Comparison of ENCODE assay signal across 24 mouse cellular contexts in genomic region chr3:96974467-96974866, GRCm38 (mm10). TPM values are rescaled to one million over a fixed set of nuclear protein-coding genes. Genes with fewer than 3 reads are reported as not detected.
DNase-seq lines count a peak whose midpoint lies in the region; ATAC-seq lines count a peak whose summit lies in the region.
"Had no signal": no experiment of that assay in that cellular context is flagged by ENCODE, and none has a peak within 500 bp of the region (broad histone marks: within the 10 kb centered on the region; RNA-seq: fewer than 3 reads in every experiment).

No protein-coding gene starts in this region.

- no peak overlapping the region for H3K4me3 ChIP-seq in heart, embryonic 10.5 days
- no peak overlapping the region for H3K4me3 ChIP-seq in heart, embryonic 11.5 days (ENCODE audit: low read depth, low read length)
- H3K4me3 ChIP-seq in kidney, embryonic 16.5 days (ENCODE audit: low read length), result no peak overlapping the region
- H3K4me3 ChIP-seq: embryonic facial prominence, embryonic 10.5 days; embryonic facial prominence, embryonic 12.5 days; forebrain, embryonic 13.5 days; forebrain, embryonic 15.5 days had no signal

- H3K4me1 ChIP-seq in heart, embryonic 10.5 days, result peaks cover 52% of the 10 kb centered on the region
- H3K4me1 ChIP-seq in heart, embryonic 11.5 days (ENCODE audit: control insufficient read depth, insufficient read depth, low read length), result peaks cover 14% of the 10 kb centered on the region
- H3K4me1 ChIP-seq in kidney, embryonic 16.5 days (ENCODE audit: insufficient read depth, low read length), result no peaks in the 10 kb centered on the region
- H3K4me1 ChIP-seq: embryonic facial prominence, embryonic 12.5 days; forebrain, embryonic 13.5 days; forebrain, embryonic 15.5 days had no signal

- 85% methylated on average over 7 of the region's 7 CpGs for WGBS in heart, embryonic 10.5 days
- WGBS in heart, embryonic 11.5 days (ENCODE audit: insufficient replicate concordance), result 83% methylated on average over 7 of the region's 7 CpGs
- WGBS in kidney, embryonic 16.5 days, result 68% methylated on average over 7 of the region's 7 CpGs

- H3K4me2 ChIP-seq in heart, embryonic 11.5 days, result no peak overlapping the region
- no peak overlapping the region for H3K4me2 ChIP-seq in kidney, embryonic 16.5 days (replicated peaks; ENCODE audit: low read depth, low read length)
- H3K4me2 ChIP-seq: embryonic facial prominence, embryonic 12.5 days; forebrain, embryonic 13.5 days; forebrain, embryonic 15.5 days had no signal

- no peaks in the 10 kb centered on the region for H3K36me3 ChIP-seq in heart, embryonic 10.5 days
- no peaks in the 10 kb centered on the region for H3K36me3 ChIP-seq in heart, embryonic 11.5 days (ENCODE audit: control insufficient read depth, insufficient read depth, low read length)
- no peaks in the 10 kb centered on the region for H3K36me3 ChIP-seq in kidney, embryonic 16.5 days (ENCODE audit: insufficient read depth, low read length)
- H3K36me3 ChIP-seq: embryonic facial prominence, embryonic 10.5 days; embryonic facial prominence, embryonic 12.5 days; forebrain, embryonic 15.5 days; G1E had no signal

- H3K9me3 ChIP-seq in heart, embryonic 10.5 days, result no peaks in the 10 kb centered on the region
- no peaks in the 10 kb centered on the region for H3K9me3 ChIP-seq in heart, embryonic 11.5 days (replicated peaks; ENCODE audit: control insufficient read depth, low read length)
- H3K9me3 ChIP-seq in kidney, embryonic 16.5 days (ENCODE audit: low read length), result no peaks in the 10 kb centered on the region
- H3K9me3 ChIP-seq: embryonic facial prominence, embryonic 10.5 days; embryonic facial prominence, embryonic 12.5 days; forebrain, embryonic 13.5 days; forebrain, embryonic 15.5 days; G1E had no signal

- peak overlapping the region; percentile 16; the same call in 1 of the 2 replicates for H3K27ac ChIP-seq in heart, embryonic 10.5 days
- H3K27ac ChIP-seq in heart, embryonic 11.5 days (ENCODE audit: low read depth, low read length), result no peak overlapping the region
- no peak overlapping the region for H3K27ac ChIP-seq in kidney, embryonic 16.5 days (ENCODE audit: low read length)
- H3K27ac ChIP-seq: embryonic facial prominence, embryonic 10.5 days; embryonic facial prominence, embryonic 12.5 days; forebrain, embryonic 13.5 days; forebrain, embryonic 15.5 days had no signal

- no peak for DNase-seq in heart, embryonic 10.5 days (ENCODE audit: low spot score)
- peak; percentile 8 for DNase-seq in kidney, adult 9 months
- DNase-seq in lung, postnatal 36 days, result no peak
- DNase-seq: adrenal gland, adult 8-10 months; adrenal gland, postnatal 14 days; adrenal gland, postnatal 36 days; cerebellum, adult 11-12 months; cerebellum, adult 2 months; cerebellum, adult 9-10 months; cerebellum, postnatal 25 days; forebrain, postnatal 0 days had no signal

- H3K27me3 ChIP-seq in heart, embryonic 10.5 days (ENCODE audit: insufficient read depth, poor library complexity, severe bottlenecking), result no peaks in the 10 kb centered on the region
- H3K27me3 ChIP-seq in heart, embryonic 11.5 days (ENCODE audit: control insufficient read depth, insufficient read depth, low read length), result no peaks in the 10 kb centered on the region
- H3K27me3 ChIP-seq in kidney, embryonic 16.5 days (ENCODE audit: insufficient read depth, low read length), result no peaks in the 10 kb centered on the region
- H3K27me3 ChIP-seq: embryonic facial prominence, embryonic 12.5 days; forebrain, embryonic 13.5 days; forebrain, embryonic 15.5 days; Patski had no signal

- H3K9ac ChIP-seq in heart, embryonic 11.5 days (ENCODE audit: low read depth, low read length), result no peak overlapping the region
- H3K9ac ChIP-seq in kidney, embryonic 16.5 days (replicated peaks; ENCODE audit: low read length), result no peak overlapping the region
- H3K9ac ChIP-seq: embryonic facial prominence, embryonic 12.5 days; forebrain, embryonic 13.5 days; forebrain, embryonic 15.5 days; forebrain, postnatal 0 days had no signal

- no peak for ATAC-seq in heart, embryonic 11.5 days (replicated peaks; ENCODE audit: insufficient number of reproducible peaks, low FRiP score, low TSS enrichment)
- ATAC-seq in kidney, embryonic 16.5 days (ENCODE audit: low FRiP score, low TSS enrichment), result no peak
- ATAC-seq: activated CD4-positive, CD25-positive, alpha-beta regulatory T cell, adult 4 months; forebrain, embryonic 13.5 days; forebrain, embryonic 15.5 days; forebrain, postnatal 0 days; Patski had no signal

RNA-seq across cellular contexts. Expression of gene Gja8, which starts 48.6 kb away (rescaled TPM):
- polyA plus RNA-seq in heart, embryonic 10.5 days (2016; fragmentation: Nextera tagmentation; extraction: Ambion mirVana), result not detected in 2 replicates
- polyA plus RNA-seq in heart, embryonic 11.5 days (2014; fragmentation: Nextera tagmentation; extraction: Ambion mirVana), result not detected in 2 replicates
- 0.14 and 0.17 TPM in 2 replicates for polyA plus RNA-seq in kidney, embryonic 16.5 days (2015; fragmentation: Nextera tagmentation; extraction: Ambion mirVana)
- polyA plus RNA-seq: C2C12; cerebellum, adult 2 months; cortical plate, adult 2 months; embryonic facial prominence, embryonic 14.5 days; forebrain, embryonic 11.5 days; forebrain, embryonic 13.5 days; G1E had no signal
